Mouse (Mus musculus): ENCODE results near the gene Nfix.
A peak's percentile ranks its signal among the peaks of the same experiment; 100 is the strongest.

The Nfix gene

GRCm38 (mm10) chr8:84760901-84761300 is 39.2 kb downstream of the Nfix start:
- DNase-seq = no peak

- DNase-seq = no peak
Measured at GRCm38 (mm10) chr8:84760405-84760805, 39.7 kb downstream of the Nfix start.

GRCm38 (mm10) chr8:84759718-84760117 is 40.4 kb downstream of the Nfix start:
- DNase-seq = no peak

GRCm38 (mm10) chr8:84759126-84759525 is 41.0 kb downstream of the Nfix start:
- DNase-seq = no peak

GRCm38 (mm10) chr8:84758308-84758707 is 41.8 kb downstream of the Nfix start:
- no peak for DNase-seq

GRCm38 (mm10) chr8:84757501-84757900 is 42.6 kb downstream of the Nfix start:
- DNase-seq = no peak

- DNase-seq = no peak
Measured at GRCm38 (mm10) chr8:84752734-84753582, 47.2 kb downstream of the Nfix start.

GRCm38 (mm10) chr8:84749519-84749918 is 50.6 kb downstream of the Nfix start:
- DNase-seq = no peak

- DNase-seq = no peak
Measured at GRCm38 (mm10) chr8:84745032-84745925, 54.9 kb downstream of the Nfix start.

GRCm38 (mm10) chr8:84743517-84744420 is 56.4 kb downstream of the Nfix start:
- peak; percentile 74 for DNase-seq

GRCm38 (mm10) chr8:84743054-84743415 is 57.1 kb downstream of the Nfix start:
- no peak for DNase-seq

- no peak for DNase-seq
Measured at GRCm38 (mm10) chr8:84742171-84743053, 57.7 kb downstream of the Nfix start.

- no peak for DNase-seq
Measured at GRCm38 (mm10) chr8:84740895-84741843, 59.0 kb downstream of the Nfix start.

- DNase-seq = no peak
Measured at GRCm38 (mm10) chr8:84739401-84739742, 60.8 kb downstream of the Nfix start.

- no peak for DNase-seq
Measured at GRCm38 (mm10) chr8:84738715-84739400, 61.3 kb downstream of the Nfix start.

- no peak for DNase-seq
Measured at GRCm38 (mm10) chr8:84738266-84738665, 61.9 kb downstream of the Nfix start.

- DNase-seq = peak; percentile 81
Measured at GRCm38 (mm10) chr8:84737608-84738007, 62.5 kb downstream of the Nfix start.

GRCm38 (mm10) chr8:84736521-84736920 is 63.6 kb downstream of the Nfix start:
- DNase-seq = no peak

GRCm38 (mm10) chr8:84735597-84735996 is 64.5 kb downstream of the Nfix start:
- no peak for DNase-seq

- DNase-seq = no peak
Measured at GRCm38 (mm10) chr8:84734680-84735079, 65.5 kb downstream of the Nfix start.

Measured in right cerebral cortex, postnatal 14 days (tissue).